Mouse (Mus musculus) stomach, postnatal 0 days (tissue): ENCODE measurements around the gene Usf3.

Experiments used
- CTCF ChIP-seq: IDR thresholded peaks from 2 replicates; pipeline ENCODE4 v1.5.1; 2016; ENCODE audit warnings: antibody characterized with exemption, low read depth, mild to moderate bottlenecking, moderate library complexity
- EP300 ChIP-seq: optimal IDR thresholded peaks from 2 replicates; pipeline ENCODE3; 2016; ENCODE audit warnings: antibody characterized with exemption

DNA sequence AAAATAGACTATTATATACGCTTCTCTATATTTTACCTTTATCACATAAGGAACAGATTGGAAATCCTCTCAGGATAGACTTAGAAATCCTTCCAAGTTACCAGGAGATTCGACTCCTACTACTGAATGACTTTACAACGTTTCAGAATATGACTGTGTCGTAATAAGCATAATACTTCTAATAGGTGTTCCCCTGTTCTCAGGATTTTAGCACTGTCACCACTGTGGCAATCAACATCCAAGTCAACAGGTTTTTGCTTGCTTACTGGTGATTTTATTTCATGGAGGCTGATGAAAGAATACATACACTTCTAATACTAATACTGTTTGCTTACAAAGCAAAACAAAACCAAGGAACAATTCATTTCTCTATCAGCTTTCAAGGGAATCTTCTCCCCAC, 40.7 kb upstream of the Usf3 start:
- TF ChIP-seq CTCF (no peak), EP300 (no peak)
